13 mouse cellular contexts compared by ENCODE assay signal in the genomic region with DNA sequence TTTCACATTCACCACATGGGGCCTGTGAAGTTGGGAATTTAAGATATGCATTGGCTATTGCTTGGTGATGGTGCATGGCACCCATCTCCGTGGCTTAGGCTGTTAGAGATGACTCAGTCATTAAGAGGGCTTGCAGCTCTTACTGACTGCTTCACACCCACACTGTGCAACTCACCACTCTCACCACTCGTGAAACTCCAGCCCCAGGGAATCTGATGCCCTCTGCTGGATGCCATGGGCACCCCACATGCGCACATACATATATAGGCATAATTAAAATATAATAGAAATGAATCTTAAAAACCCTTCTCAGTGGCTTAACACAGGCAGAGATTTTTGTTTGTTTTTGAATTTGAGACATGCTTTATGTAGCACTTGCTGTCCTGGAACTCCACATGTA.
A peak's percentile ranks its signal among the peaks of the same experiment; 100 is the strongest.
DNase-seq lines count a peak whose midpoint lies in the region; ATAC-seq and TF ChIP-seq lines count a peak whose summit lies in the region.
"Had no signal": no experiment of that assay in that cellular context is flagged by ENCODE, and none has a peak within 500 bp of the region (broad histone marks: within the 10 kb centered on the region; RNA-seq: fewer than 3 reads in every experiment).

No protein-coding gene starts in this region.

- ATAC-seq in heart, postnatal 0 days (ENCODE audit: insufficient read depth, low read depth) = no peak
- ATAC-seq in midbrain, postnatal 0 days (ENCODE audit: low FRiP score) = no peak
- ATAC-seq in midbrain, embryonic 15.5 days (replicated peaks) = no peak
- peak; percentile 73 for ATAC-seq in common myeloid progenitor, adult 5-6 weeks (replicated peaks; ENCODE audit: low read depth, poor library complexity, severe bottlenecking)

- 0 out of 2 replicates have a peak, but pooled peaks have one; percentile 17 for TF ChIP-seq CTCF in heart, postnatal 0 days (IDR thresholded peaks at IDR 0.05; ENCODE audit: low read depth)
- TF ChIP-seq CTCF in midbrain, postnatal 0 days (IDR thresholded peaks at IDR 0.05) = 0 out of 2 replicates have a peak, but pooled peaks have one; percentile 25

- H3K9ac ChIP-seq in heart, postnatal 0 days (replicated peaks; ENCODE audit: low read depth, low read length) = no peak overlapping the region
- H3K9ac ChIP-seq in midbrain, postnatal 0 days (replicated peaks; ENCODE audit: low read length, poor library complexity, severe bottlenecking) = no peak overlapping the region
- H3K9ac ChIP-seq in midbrain, embryonic 15.5 days = no peak overlapping the region
- H3K9ac ChIP-seq: embryonic facial prominence, embryonic 15.5 days; limb, embryonic 15.5 days had no signal

- intact Hi-C loops in heart, postnatal 36 days (cut with DNase I) = loop anchor here (5.0 kb wide), 1 partner anchor 175 kb away; no protein-coding TSS in a partner anchor

- H3K27me3 ChIP-seq in heart, postnatal 0 days (ENCODE audit: control insufficient read depth, insufficient read depth, low read length) = no peaks in the 10 kb centered on the region
- no peaks in the 10 kb centered on the region for H3K27me3 ChIP-seq in midbrain, postnatal 0 days (ENCODE audit: insufficient read depth, low read length)
- H3K27me3 ChIP-seq in midbrain, embryonic 15.5 days (replicated peaks) = no peaks in the 10 kb centered on the region
- H3K27me3 ChIP-seq: embryonic facial prominence, embryonic 15.5 days; limb, embryonic 15.5 days had no signal

- H3K4me1 ChIP-seq in heart, postnatal 0 days (ENCODE audit: control insufficient read depth, insufficient read depth) = no peaks in the 10 kb centered on the region
- no peaks in the 10 kb centered on the region for H3K4me1 ChIP-seq in midbrain, postnatal 0 days (ENCODE audit: insufficient read depth, low read length)
- no peaks in the 10 kb centered on the region for H3K4me1 ChIP-seq in midbrain, embryonic 15.5 days
- H3K4me1 ChIP-seq: embryonic facial prominence, embryonic 15.5 days; hindbrain, embryonic 10.5 days; limb, embryonic 15.5 days had no signal

- no peak for TF ChIP-seq EP300 in heart, postnatal 0 days (IDR thresholded peaks at IDR 0.05; ENCODE audit: low read depth)

- no peak for DNase-seq in heart, postnatal 0 days (ENCODE audit: low spot score)
- no peak for DNase-seq in heart, postnatal 36 days
- no peak for DNase-seq in midbrain, postnatal 0 days (ENCODE audit: low spot score)
- DNase-seq in thymus, postnatal 36 days = peak; percentile 11 to 16
- no peak for DNase-seq in ovary, postnatal 36 days (ENCODE audit: low spot score)
- no peak for DNase-seq in cerebellum, adult 11-12 months
- DNase-seq: cerebellum, adult 8-10 months; gastrocnemius, postnatal 25 days had no signal

- H3K27ac ChIP-seq in heart, postnatal 0 days (ENCODE audit: low read depth) = no peak overlapping the region
- H3K27ac ChIP-seq in midbrain, postnatal 0 days (ENCODE audit: low read depth, low read length) = no peak overlapping the region
- H3K27ac ChIP-seq in midbrain, embryonic 15.5 days = no peak overlapping the region
- H3K27ac ChIP-seq: embryonic facial prominence, embryonic 15.5 days; hindbrain, embryonic 10.5 days; limb, embryonic 15.5 days had no signal

- 75% methylated on average over 3 of the region's 3 CpGs for WGBS in heart, postnatal 0 days
- WGBS in midbrain, postnatal 0 days = 84% methylated on average over 3 of the region's 3 CpGs
- whole genome bisulfite sequencing in midbrain, embryonic 15.5 days = 88% methylated on average over 3 of the region's 3 CpGs

- H3K4me2 ChIP-seq in heart, postnatal 0 days (ENCODE audit: low read depth, low read length) = no peak overlapping the region
- no peak overlapping the region for H3K4me2 ChIP-seq in midbrain, postnatal 0 days (ENCODE audit: low read depth, low read length, poor library complexity, severe bottlenecking)
- no peak overlapping the region for H3K4me2 ChIP-seq in midbrain, embryonic 15.5 days
- H3K4me2 ChIP-seq: embryonic facial prominence, embryonic 15.5 days; limb, embryonic 15.5 days had no signal

- H3K9me3 ChIP-seq in heart, postnatal 0 days (replicated peaks; ENCODE audit: control insufficient read depth, low read length) = no peaks in the 10 kb centered on the region
- H3K9me3 ChIP-seq in midbrain, postnatal 0 days (ENCODE audit: low read length) = no peaks in the 10 kb centered on the region
- H3K9me3 ChIP-seq in midbrain, embryonic 15.5 days = no peaks in the 10 kb centered on the region
- H3K9me3 ChIP-seq: embryonic facial prominence, embryonic 15.5 days; hindbrain, embryonic 10.5 days; limb, embryonic 15.5 days had no signal

- no peak overlapping the region for H3K4me3 ChIP-seq in heart, postnatal 0 days (ENCODE audit: low read depth, low read length)
- no peak overlapping the region for H3K4me3 ChIP-seq in midbrain, postnatal 0 days (ENCODE audit: low read depth, low read length)
- no peak overlapping the region for H3K4me3 ChIP-seq in midbrain, embryonic 15.5 days
- H3K4me3 ChIP-seq: embryonic facial prominence, embryonic 15.5 days; hindbrain, embryonic 10.5 days; limb, embryonic 15.5 days had no signal

- no peaks in the 10 kb centered on the region for H3K36me3 ChIP-seq in heart, postnatal 0 days (replicated peaks; ENCODE audit: control insufficient read depth, insufficient read depth, low read length)
- no peaks in the 10 kb centered on the region for H3K36me3 ChIP-seq in midbrain, postnatal 0 days (ENCODE audit: insufficient read depth, low read length)
- H3K36me3 ChIP-seq in midbrain, embryonic 15.5 days (replicated peaks) = no peaks in the 10 kb centered on the region
- H3K36me3 ChIP-seq: limb, embryonic 15.5 days had no signal

Comparison
In these comparisons a context has a peak if more than half of its experiments do, and no peak if none do; other contexts are left out.
1. DNase-seq: peak in thymus, postnatal 36 days (2 of 2); none in heart, postnatal 0 days (single experiment), heart, postnatal 36 days (0 of 2), midbrain, postnatal 0 days (single experiment), ovary, postnatal 36 days (single experiment) and cerebellum, adult 11-12 months (single experiment).